Mouse (Mus musculus): ENCODE data around the gene Arhgap21. TPM values are rescaled to one million over a fixed set of nuclear protein-coding genes. Genes with fewer than 3 reads are reported as not detected.
A peak's percentile ranks its signal among the peaks of the same experiment; 100 is the strongest.

The Arhgap21 gene
- polyA plus RNA-seq, 1 experiment from 2014 or later, result 6.5 TPM

DNA sequence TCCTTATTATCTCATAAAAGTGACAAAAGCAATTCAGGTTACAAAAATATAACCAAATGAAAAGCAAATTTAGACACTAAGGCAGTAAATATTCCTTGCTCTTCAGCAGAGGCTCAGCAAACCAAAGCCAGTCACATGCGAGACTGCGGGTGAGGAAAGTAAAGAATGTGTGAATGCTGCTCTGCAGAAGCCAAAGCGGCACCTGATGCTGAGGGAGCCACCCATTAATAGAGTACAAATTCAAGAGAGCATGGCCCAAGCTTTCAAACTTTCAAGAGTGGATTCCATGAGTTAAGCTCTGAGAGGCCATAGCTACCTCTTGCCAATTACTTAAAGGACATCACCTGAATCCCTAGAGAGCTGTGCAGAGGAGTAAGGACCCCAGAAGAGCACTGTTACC, 61.4 kb downstream of the Arhgap21 start:
- Histone ChIP-seq H3K27ac (ENCODE audit: low read depth, low read length) (no peak overlapping the region), H3K9me3 (ENCODE audit: control insufficient read depth) (no peaks in the 10 kb centered on the region), H3K9ac (ENCODE audit: low read depth, low read length) (no peak overlapping the region), H3K36me3 (ENCODE audit: control insufficient read depth, insufficient read depth) (peaks cover 12% of the 10 kb centered on the region; the same call in 1 of the 2 replicates), H3K4me1 (replicated peaks; ENCODE audit: control insufficient read depth, insufficient read depth, low read length) (no peaks in the 10 kb centered on the region), H3K4me3 (ENCODE audit: low read depth, low read length) (no peak overlapping the region), H3K27me3 (replicated peaks; ENCODE audit: control insufficient read depth, insufficient read depth, low read length) (no peaks in the 10 kb centered on the region), H3K4me2 (replicated peaks; ENCODE audit: low read depth) (no peak overlapping the region)
- WGBS, result 73% methylated on average over 3 of the region's 3 CpGs
- no peak for ATAC-seq
- TF ChIP-seq CTCF (IDR thresholded peaks at IDR 0.05; ENCODE audit: low read depth), result no peak

DNA sequence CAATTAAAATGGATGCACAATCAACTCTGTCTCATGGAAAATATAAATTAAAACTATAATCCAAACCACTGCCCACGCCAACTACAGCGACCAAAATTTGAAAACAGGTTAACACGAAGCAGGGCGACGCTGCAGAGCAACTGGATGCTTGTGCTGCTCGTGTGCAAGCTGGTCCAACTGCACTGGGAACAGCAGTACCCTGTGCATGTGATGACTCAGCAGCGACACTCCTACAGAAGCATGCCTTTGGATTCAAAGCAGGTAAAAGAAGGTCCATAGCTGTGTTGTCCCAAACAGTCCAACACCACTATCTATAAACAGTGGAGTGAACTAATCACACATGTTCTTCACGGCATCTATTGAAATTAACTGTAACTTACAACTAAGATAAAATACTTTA, 63.3 kb downstream of the Arhgap21 start:
- 84% methylated on average over 8 of the region's 8 CpGs for WGBS
- no peak for TF ChIP-seq CTCF (IDR thresholded peaks at IDR 0.05; ENCODE audit: low read depth)
- H3K4me1 ChIP-seq (replicated peaks; ENCODE audit: control insufficient read depth, insufficient read depth, low read length), result no peaks in the 10 kb centered on the region
- H3K36me3 ChIP-seq (ENCODE audit: control insufficient read depth, insufficient read depth), result no peaks in the 10 kb centered on the region
- no peaks in the 10 kb centered on the region for H3K9me3 ChIP-seq (ENCODE audit: control insufficient read depth)
- H3K4me2 ChIP-seq (replicated peaks; ENCODE audit: low read depth), result no peak overlapping the region
- no peak overlapping the region for H3K4me3 ChIP-seq (ENCODE audit: low read depth, low read length)
- ATAC-seq, result no peak
- H3K9ac ChIP-seq (ENCODE audit: low read depth, low read length), result no peak overlapping the region
- H3K27me3 ChIP-seq (replicated peaks; ENCODE audit: control insufficient read depth, insufficient read depth, low read length), result no peaks in the 10 kb centered on the region
- H3K27ac ChIP-seq (ENCODE audit: low read depth, low read length), result no peak overlapping the region

DNA sequence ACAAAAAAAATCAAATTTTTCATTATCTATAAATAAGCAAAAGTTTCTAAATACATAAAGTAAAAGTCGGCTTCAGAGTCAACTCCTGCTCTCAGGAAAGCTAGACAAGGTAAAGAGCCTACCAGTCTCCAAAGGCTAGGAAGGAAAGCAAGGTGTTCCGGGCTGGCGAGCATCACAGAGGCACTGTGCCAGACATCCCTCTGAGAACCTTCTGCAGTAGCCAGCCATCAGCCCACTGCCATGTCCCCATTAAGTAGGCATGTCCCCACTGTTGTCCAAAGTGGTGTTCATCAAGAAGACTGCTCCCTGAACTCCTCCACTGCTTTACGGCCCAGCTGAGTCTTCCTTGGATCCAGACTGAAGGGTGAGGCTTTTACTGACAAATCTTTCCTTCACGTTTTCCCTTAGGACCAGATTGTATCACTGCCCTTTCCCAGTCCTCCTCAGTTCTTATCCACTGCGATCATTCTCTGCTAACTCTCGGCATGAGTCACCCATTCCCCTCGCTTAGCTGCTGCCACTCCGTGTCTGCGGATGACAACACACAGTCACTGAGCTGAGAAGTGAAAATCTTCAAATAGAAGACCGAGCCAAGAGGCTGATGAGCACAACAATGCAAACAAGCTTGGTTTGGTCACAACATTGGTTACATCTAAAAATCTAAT, 65.6 kb downstream of the Arhgap21 start:
- 79% methylated on average over 11 of the region's 11 CpGs for WGBS
- no peak for ATAC-seq
- H3K36me3 ChIP-seq (ENCODE audit: control insufficient read depth, insufficient read depth), result no peaks in the 10 kb centered on the region
- no peak overlapping the region for H3K27ac ChIP-seq (ENCODE audit: low read depth, low read length)
- H3K4me2 ChIP-seq (replicated peaks; ENCODE audit: low read depth), result no peak overlapping the region
- H3K9me3 ChIP-seq (ENCODE audit: control insufficient read depth), result no peaks in the 10 kb centered on the region
- H3K27me3 ChIP-seq (replicated peaks; ENCODE audit: control insufficient read depth, insufficient read depth, low read length), result no peaks in the 10 kb centered on the region
- H3K4me3 ChIP-seq (ENCODE audit: low read depth, low read length), result no peak overlapping the region
- H3K9ac ChIP-seq (ENCODE audit: low read depth, low read length), result no peak overlapping the region
- H3K4me1 ChIP-seq (replicated peaks; ENCODE audit: control insufficient read depth, insufficient read depth, low read length), result no peaks in the 10 kb centered on the region
- TF ChIP-seq CTCF (IDR thresholded peaks at IDR 0.05; ENCODE audit: low read depth), result no peak

DNA sequence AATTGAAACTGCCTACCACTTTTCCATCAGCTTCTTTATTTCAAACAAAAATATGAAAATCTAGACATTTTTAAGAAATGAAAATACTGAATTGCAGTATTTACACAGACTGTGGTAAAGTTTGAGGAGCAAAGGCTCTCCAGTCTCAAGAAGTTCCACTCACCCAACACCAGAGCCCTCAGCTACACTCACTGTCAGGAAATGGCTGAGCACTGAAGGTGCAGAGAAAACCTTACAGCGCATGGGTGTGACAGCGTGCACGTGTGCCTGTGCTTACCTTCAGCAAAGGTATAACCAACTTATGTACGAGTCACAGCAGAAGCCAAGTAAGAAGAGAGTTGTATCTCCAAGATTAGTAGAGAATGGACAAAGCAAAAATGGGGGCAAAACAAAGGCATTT, 66.8 kb downstream of the Arhgap21 start:
- Histone ChIP-seq H3K27ac (ENCODE audit: low read depth, low read length) (no peak overlapping the region), H3K9me3 (ENCODE audit: control insufficient read depth) (no peaks in the 10 kb centered on the region), H3K4me3 (ENCODE audit: low read depth, low read length) (no peak overlapping the region), H3K9ac (ENCODE audit: low read depth, low read length) (no peak overlapping the region), H3K36me3 (ENCODE audit: control insufficient read depth, insufficient read depth) (no peaks in the 10 kb centered on the region), H3K4me1 (replicated peaks; ENCODE audit: control insufficient read depth, insufficient read depth, low read length) (no peaks in the 10 kb centered on the region), H3K27me3 (replicated peaks; ENCODE audit: control insufficient read depth, insufficient read depth, low read length) (no peaks in the 10 kb centered on the region), H3K4me2 (replicated peaks; ENCODE audit: low read depth) (no peak overlapping the region)
- WGBS, result 80% methylated on average over 4 of the region's 4 CpGs
- TF ChIP-seq CTCF (IDR thresholded peaks at IDR 0.05; ENCODE audit: low read depth), result no peak
- no peak for ATAC-seq

DNA sequence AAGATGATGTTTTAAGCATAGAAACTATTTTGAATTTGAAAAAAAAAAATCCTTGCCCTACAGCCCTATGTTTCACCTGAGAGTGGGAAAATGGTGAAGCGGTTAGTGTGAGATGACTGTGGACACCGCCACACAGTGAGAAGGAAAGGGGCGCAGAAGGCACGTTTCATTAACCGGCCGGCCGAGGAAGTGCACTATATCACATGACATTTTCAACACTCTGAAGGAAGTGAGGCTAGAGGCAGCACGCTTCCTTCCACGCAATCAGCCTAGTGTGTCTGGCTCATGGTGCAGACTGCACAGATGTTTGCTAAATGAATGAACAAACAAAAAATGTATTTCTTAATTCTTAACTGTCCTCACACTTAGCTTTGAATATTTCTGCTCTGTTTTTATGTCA, 69.4 kb downstream of the Arhgap21 start:
- ATAC-seq, result no peak
- peak overlapping the region; percentile 27; the same call in 1 of the 2 replicates for H3K4me2 ChIP-seq (replicated peaks; ENCODE audit: low read depth)
- H3K4me3 ChIP-seq (ENCODE audit: low read depth, low read length), result no peak overlapping the region

DNA sequence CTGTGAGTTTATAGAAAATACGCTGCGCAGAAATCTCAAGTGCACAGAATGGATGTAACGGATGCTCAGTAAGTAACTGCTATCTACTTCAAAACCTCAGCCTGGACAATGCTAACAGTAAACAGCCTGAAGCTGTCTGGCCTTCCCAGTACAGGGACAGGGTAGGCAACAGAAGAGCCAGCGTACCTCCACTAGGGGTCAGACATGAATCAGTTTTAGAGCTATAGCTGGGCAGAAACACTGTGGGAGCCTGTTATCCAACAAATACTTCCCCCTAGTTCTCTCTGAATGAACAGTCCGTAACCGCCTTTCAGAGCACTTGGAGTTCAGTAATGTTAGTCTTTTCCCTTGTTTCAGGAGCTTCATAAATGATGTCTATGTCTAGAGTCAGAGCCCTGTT, 70.0 kb downstream of the Arhgap21 start:
- ATAC-seq, result peak; percentile 81
- Histone ChIP-seq H3K9ac (ENCODE audit: low read depth, low read length) (no peak overlapping the region), H3K4me1 (replicated peaks; ENCODE audit: control insufficient read depth, insufficient read depth, low read length) (no peaks in the 10 kb centered on the region), H3K9me3 (ENCODE audit: control insufficient read depth) (no peaks in the 10 kb centered on the region), H3K27ac (ENCODE audit: low read depth, low read length) (no peak overlapping the region), H3K4me3 (ENCODE audit: low read depth, low read length) (no peak overlapping the region), H3K4me2 (replicated peaks; ENCODE audit: low read depth) (peak overlapping the region; percentile 27; the same call in 1 of the 2 replicates), H3K36me3 (ENCODE audit: control insufficient read depth, insufficient read depth) (no peaks in the 10 kb centered on the region), H3K27me3 (replicated peaks; ENCODE audit: control insufficient read depth, insufficient read depth, low read length) (no peaks in the 10 kb centered on the region)
- WGBS, result 37% methylated on average over 6 of the region's 6 CpGs
- TF ChIP-seq CTCF (IDR thresholded peaks at IDR 0.05; ENCODE audit: low read depth), result peak; percentile 92

More for the DNA sequence above, 69.4 kb downstream of the Arhgap21 start:
- TF ChIP-seq CTCF (IDR thresholded peaks at IDR 0.05; ENCODE audit: low read depth), result no peak
- Histone ChIP-seq H3K27me3 (replicated peaks; ENCODE audit: control insufficient read depth, insufficient read depth, low read length) (no peaks in the 10 kb centered on the region), H3K36me3 (ENCODE audit: control insufficient read depth, insufficient read depth) (no peaks in the 10 kb centered on the region), H3K9me3 (ENCODE audit: control insufficient read depth) (no peaks in the 10 kb centered on the region), H3K4me1 (replicated peaks; ENCODE audit: control insufficient read depth, insufficient read depth, low read length) (no peaks in the 10 kb centered on the region), H3K9ac (ENCODE audit: low read depth, low read length) (no peak overlapping the region), H3K27ac (ENCODE audit: low read depth, low read length) (no peak overlapping the region)
- 58% methylated on average over 9 of the region's 9 CpGs for WGBS
